Mouse (Mus musculus) ES-E14 (cell line): ENCODE data around the gene Robo1. TPM values are rescaled to one million over a fixed set of nuclear protein-coding genes. Genes with fewer than 3 reads are reported as not detected.

ENCODE experiments used
- DNase-seq: peaks from one replicate; pipeline ENCODE4 v3.0.0-alpha.2; 2013; ENCODE audit warnings: low read depth, low spot score
- H3K27ac ChIP-seq: 2 replicates; pipeline ENCODE4 v1.5.1; 2012; ENCODE audit warnings: low read depth, mild to moderate bottlenecking, low read length, moderate library complexity, mixed read lengths; ENCODE audit not compliant: poor library complexity, insufficient read depth, severe bottlenecking
- H3K36me3 ChIP-seq: 2 replicates; pipeline ENCODE4 v1.6.1; 2012; ENCODE audit warnings: mild to moderate bottlenecking, low read length, moderate library complexity, mixed read lengths; ENCODE audit not compliant: control insufficient read depth, poor library complexity, insufficient read depth, severe bottlenecking
- H3K4me1 ChIP-seq, 2 experiments: fragments of 150-350 bp in 1 of 2; sonication (generic) in 1 of 2; 2 replicates each; pipeline ENCODE4 v1.6.1; 2012; ENCODE audit warnings: low read length in 2 of 2, mild to moderate bottlenecking in 1 of 2, mixed read lengths in 1 of 2; ENCODE audit not compliant: control insufficient read depth in 2 of 2, insufficient read depth in 2 of 2, poor library complexity in 1 of 2
- H3K4me3 ChIP-seq, 2 experiments: fragments of 150-350 bp in 1 of 2; sonication (generic) in 1 of 2; 2 replicates each; pipeline ENCODE4 v1.5.1; 2012; ENCODE audit warnings: low read length in 2 of 2, low read depth in 1 of 2, mild to moderate bottlenecking in 1 of 2, mixed read lengths in 1 of 2; ENCODE audit not compliant: insufficient read depth in 1 of 2, poor library complexity in 1 of 2, severe bottlenecking in 1 of 2
- H3K9ac ChIP-seq: 2 replicates; pipeline ENCODE4 v1.6.1; 2012; ENCODE audit warnings: low read depth, mild to moderate bottlenecking, low read length, mixed read lengths; ENCODE audit not compliant: poor library complexity, insufficient read depth, severe bottlenecking
- H3K9me3 ChIP-seq: fragments of 150-350 bp; sonication (generic); 2 replicates; pipeline ENCODE4 v1.6.1; 2012; ENCODE audit warnings: low read depth, mild to moderate bottlenecking, low read length; ENCODE audit not compliant: control insufficient read depth, insufficient read depth
- CHD2 ChIP-seq: IDR thresholded peaks from 2 replicates; pipeline ENCODE4 v1.6.1; 2014; ENCODE audit warnings: mild to moderate bottlenecking, low read depth, low read length, inconsistent platforms
- HCFC1 ChIP-seq: IDR thresholded peaks from 2 replicates; pipeline ENCODE4 v1.6.1; 2012; ENCODE audit warnings: low read length, inconsistent platforms, borderline replicate concordance; ENCODE audit not compliant: insufficient read depth
- MAFK ChIP-seq: IDR thresholded peaks from 2 replicates; pipeline ENCODE4 v1.6.1; 2014; ENCODE audit warnings: mild to moderate bottlenecking, low read depth, low read length, inconsistent platforms; ENCODE audit not compliant: insufficient read depth
- ZC3H11A ChIP-seq: IDR thresholded peaks from 2 replicates; pipeline ENCODE4 v1.6.1; 2012; ENCODE audit warnings: low read depth, mild to moderate bottlenecking, inconsistent platforms, low read length, borderline replicate concordance
- ZNF384 ChIP-seq: IDR thresholded peaks from 2 replicates; pipeline ENCODE4 v1.6.1; 2012; ENCODE audit warnings: low read depth, low read length, inconsistent platforms
- in situ Hi-C, 2 experiments: fragments of 600-800 bp; cut with MboI; formaldehyde crosslinking; loops; one replicate each; pipeline ENCODE4 v1.15.1; 2025; ENCODE audit warnings: low sequenced_read_pairs in 2 of 2, inconsistent platforms in 1 of 2; ENCODE audit not compliant: unreplicated experiment in 2 of 2
- total RNA-seq: library from RNA; depleted of rRNA; stranded (reverse); fragments of 300-350 nt; gene quantifications from 2 replicates; pipeline ENCODE4 v1.2.3, GENCODE M21; 2012

The Robo1 gene
- total RNA-seq, 1 experiment, result 20.5 TPM

- Histone ChIP-seq H3K9ac (no peak overlapping the region), H3K4me3 (no peak overlapping the region), H3K4me1 (no peaks in the 10 kb centered on the region), H3K27ac (no peak overlapping the region), H3K9me3 (no peaks in the 10 kb centered on the region), H3K36me3 (no peaks in the 10 kb centered on the region)
- in situ Hi-C loops, result no loop called here
- TF ChIP-seq HCFC1 (no peak), ZNF384 (no peak), CHD2 (no peak), MAFK (no peak), ZC3H11A (no peak)
- no peak for DNase-seq
These were observed 126.3 kb downstream of the Robo1 start for GRCm38 (mm10) chr16:72434396-72434795.

- no peak for DNase-seq
- H3K27ac ChIP-seq, result no peak overlapping the region
- no peak overlapping the region for H3K9ac ChIP-seq
- no peak overlapping the region for H3K4me3 ChIP-seq
- in situ Hi-C loops, result no loop called here
- H3K9me3 ChIP-seq, result no peaks in the 10 kb centered on the region
- H3K36me3 ChIP-seq, result no peaks in the 10 kb centered on the region
- TF ChIP-seq CHD2, result no peak
- H3K4me1 ChIP-seq, result no peaks in the 10 kb centered on the region
These were observed 136.5 kb downstream of the Robo1 start for GRCm38 (mm10) chr16:72444428-72445135.

GRCm38 (mm10) chr16:72458155-72458554 is 150.0 kb downstream of the Robo1 start:
- Histone ChIP-seq H3K27ac (no peak overlapping the region), H3K4me1 (no peaks in the 10 kb centered on the region), H3K9ac (no peak overlapping the region), H3K9me3 (no peaks in the 10 kb centered on the region), H3K36me3 (no peaks in the 10 kb centered on the region), H3K4me3 (no peak overlapping the region)
- in situ Hi-C loops, result no loop called here
- DNase-seq, result no peak
- TF ChIP-seq ZC3H11A, result no peak
- TF ChIP-seq MAFK, result no peak
- no peak for TF ChIP-seq CHD2
- TF ChIP-seq HCFC1, result no peak

GRCm38 (mm10) chr16:72458576-72458975 is 150.5 kb downstream of the Robo1 start:
- TF ChIP-seq ZNF384 (no peak), MAFK (no peak), HCFC1 (no peak), ZC3H11A (no peak), CHD2 (no peak)
- Histone ChIP-seq H3K9me3 (no peaks in the 10 kb centered on the region), H3K4me3 (no peak overlapping the region), H3K36me3 (no peaks in the 10 kb centered on the region), H3K27ac (no peak overlapping the region), H3K9ac (no peak overlapping the region), H3K4me1 (no peaks in the 10 kb centered on the region)
- no peak for DNase-seq
- in situ Hi-C loops, result no loop called here

GRCm38 (mm10) chr16:72465696-72466095 is 157.6 kb downstream of the Robo1 start:
- no peaks in the 10 kb centered on the region for H3K9me3 ChIP-seq
- no peaks in the 10 kb centered on the region for H3K4me1 ChIP-seq
- in situ Hi-C loops, result no loop called here
- no peak overlapping the region for H3K9ac ChIP-seq
- TF ChIP-seq MAFK, result no peak
- no peak for TF ChIP-seq CHD2
- TF ChIP-seq ZC3H11A, result no peak
- TF ChIP-seq HCFC1, result no peak
- no peak for TF ChIP-seq ZNF384
- H3K4me3 ChIP-seq, result no peak overlapping the region
- no peak for DNase-seq
- H3K36me3 ChIP-seq, result no peaks in the 10 kb centered on the region
- no peak overlapping the region for H3K27ac ChIP-seq
